15 mouse cellular contexts compared by ENCODE assay signal in the genomic region with DNA sequence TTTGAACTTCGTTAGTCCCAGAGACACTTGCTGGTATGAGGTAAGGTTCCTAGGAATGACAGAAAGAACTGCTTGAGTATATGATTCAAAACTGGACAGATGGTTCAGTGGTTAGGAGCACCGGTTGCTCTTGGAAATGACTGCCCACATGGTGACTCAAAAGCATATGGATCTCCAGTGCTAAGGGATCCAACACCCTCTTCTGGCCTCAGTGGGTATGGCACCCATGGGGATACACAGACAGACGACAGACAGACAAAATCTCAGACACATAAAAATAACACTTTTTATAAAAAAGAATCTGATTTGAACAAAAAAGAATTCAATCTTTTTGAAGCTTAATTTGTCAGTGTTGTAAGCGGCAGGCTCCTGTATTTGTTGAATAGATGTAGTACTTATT.
DNase-seq lines count a peak whose midpoint lies in the region; ATAC-seq and TF ChIP-seq lines count a peak whose summit lies in the region.
"Had no signal": no experiment of that assay in that cellular context is flagged by ENCODE, and none has a peak within 500 bp of the region (broad histone marks: within the 10 kb centered on the region; RNA-seq: fewer than 3 reads in every experiment).

No protein-coding gene starts in this region.

- intact Hi-C loops in heart, adult 2 months (cut with DNase I), result no loop called here

- H3K4me1 ChIP-seq in heart, adult 2 months (ENCODE audit: control insufficient read depth, insufficient read depth, low read length), result no peaks in the 10 kb centered on the region
- no peaks in the 10 kb centered on the region for H3K4me1 ChIP-seq in liver, embryonic 14.5 days (replicated peaks; ENCODE audit: control insufficient read depth in 2 of 2, insufficient read depth in 2 of 2, low read length in 1 of 2)
- H3K4me1 ChIP-seq in liver, embryonic 11.5 days (replicated peaks; ENCODE audit: control insufficient read depth, insufficient read depth, low read length), result no peaks in the 10 kb centered on the region
- H3K4me1 ChIP-seq in ES-E14 (ENCODE audit: control insufficient read depth in 2 of 2, insufficient read depth in 2 of 2, low read length in 2 of 2, poor library complexity in 1 of 2), result no peaks in the 10 kb centered on the region
- no peaks in the 10 kb centered on the region for H3K4me1 ChIP-seq in forebrain, embryonic 13.5 days
- H3K4me1 ChIP-seq: heart, embryonic 15.5 days; stomach, embryonic 15.5 days had no signal

- H3K9me3 ChIP-seq in liver, embryonic 14.5 days (ENCODE audit: control insufficient read depth, low read length), result no peaks in the 10 kb centered on the region
- H3K9me3 ChIP-seq in liver, embryonic 11.5 days (ENCODE audit: control insufficient read depth, low read length), result no peaks in the 10 kb centered on the region
- no peaks in the 10 kb centered on the region for H3K9me3 ChIP-seq in ES-E14 (ENCODE audit: control insufficient read depth, insufficient read depth, low read depth, low read length)
- H3K9me3 ChIP-seq in forebrain, embryonic 13.5 days (replicated peaks), result no peaks in the 10 kb centered on the region
- H3K9me3 ChIP-seq: heart, embryonic 15.5 days; hindbrain, embryonic 15.5 days; neural tube, embryonic 15.5 days; stomach, embryonic 15.5 days had no signal

- no peaks in the 10 kb centered on the region for H3K36me3 ChIP-seq in heart, adult 2 months (ENCODE audit: control insufficient read depth, insufficient read depth, low read length)
- H3K36me3 ChIP-seq in liver, embryonic 14.5 days (replicated peaks; ENCODE audit: control insufficient read depth, insufficient read depth, low read depth), result no peaks in the 10 kb centered on the region
- H3K36me3 ChIP-seq in liver, embryonic 11.5 days (ENCODE audit: control insufficient read depth, insufficient read depth, low read length), result no peaks in the 10 kb centered on the region
- no peaks in the 10 kb centered on the region for H3K36me3 ChIP-seq in ES-E14 (ENCODE audit: control insufficient read depth, insufficient read depth, low read length, poor library complexity, severe bottlenecking)
- H3K36me3 ChIP-seq in forebrain, embryonic 13.5 days (ENCODE audit: poor library complexity, severe bottlenecking), result no peaks in the 10 kb centered on the region
- H3K36me3 ChIP-seq: heart, embryonic 15.5 days; hindbrain, embryonic 15.5 days; neural tube, embryonic 15.5 days; stomach, embryonic 15.5 days had no signal

- H3K27me3 ChIP-seq in heart, adult 2 months (ENCODE audit: control insufficient read depth, insufficient read depth, low read length), result no peaks in the 10 kb centered on the region
- H3K27me3 ChIP-seq in liver, embryonic 14.5 days (ENCODE audit: control insufficient read depth, insufficient read depth, low read length), result no peaks in the 10 kb centered on the region
- H3K27me3 ChIP-seq in liver, embryonic 11.5 days (replicated peaks; ENCODE audit: control insufficient read depth, insufficient read depth, low read length), result no peaks in the 10 kb centered on the region
- no peaks in the 10 kb centered on the region for H3K27me3 ChIP-seq in forebrain, embryonic 13.5 days
- H3K27me3 ChIP-seq: CH12.LX; heart, embryonic 15.5 days; hindbrain, embryonic 15.5 days; neural tube, embryonic 15.5 days; stomach, embryonic 15.5 days had no signal

- peak; percentile 48 for TF ChIP-seq CTCF in heart, adult 2 months (IDR thresholded peaks at IDR 0.05)
- TF ChIP-seq CTCF in liver, embryonic 14.5 days (IDR thresholded peaks at IDR 0.05; ENCODE audit: low read depth), result peak; percentile 30; the same call in 1 of the 2 replicates

- H3K27ac ChIP-seq in heart, adult 2 months, result no peak overlapping the region
- H3K27ac ChIP-seq in liver, embryonic 14.5 days, result no peak overlapping the region
- no peak overlapping the region for H3K27ac ChIP-seq in liver, embryonic 11.5 days (ENCODE audit: low read depth, low read length)
- H3K27ac ChIP-seq in ES-E14 (ENCODE audit: insufficient read depth, low read depth, low read length, poor library complexity, severe bottlenecking), result no peak overlapping the region
- H3K27ac ChIP-seq in forebrain, embryonic 13.5 days, result no peak overlapping the region
- H3K27ac ChIP-seq: heart, embryonic 15.5 days; hindbrain, embryonic 15.5 days; neural tube, embryonic 15.5 days; stomach, embryonic 15.5 days had no signal

- no peak overlapping the region for H3K9ac ChIP-seq in heart, adult 2 months (ENCODE audit: low read depth, low read length)
- H3K9ac ChIP-seq in liver, embryonic 14.5 days (replicated peaks), result no peak overlapping the region
- H3K9ac ChIP-seq in liver, embryonic 11.5 days (ENCODE audit: low read depth, low read length), result no peak overlapping the region
- no peak overlapping the region for H3K9ac ChIP-seq in ES-E14 (ENCODE audit: insufficient read depth, low read depth, low read length, poor library complexity, severe bottlenecking)
- H3K9ac ChIP-seq in forebrain, embryonic 13.5 days, result no peak overlapping the region
- H3K9ac ChIP-seq: heart, embryonic 15.5 days; hindbrain, embryonic 15.5 days; neural tube, embryonic 15.5 days; stomach, embryonic 15.5 days had no signal

- no peak for ATAC-seq in liver, embryonic 14.5 days (ENCODE audit: insufficient read depth)
- ATAC-seq in liver, embryonic 11.5 days (replicated peaks; ENCODE audit: low FRiP score), result no peak
- no peak for ATAC-seq in forebrain, embryonic 13.5 days

- in situ Hi-C loops in ES-E14 (cut with MboI; ENCODE audit: low sequenced_read_pairs in 2 of 2, unreplicated experiment in 2 of 2), result no loop called here

- no peak overlapping the region for H3K4me2 ChIP-seq in liver, embryonic 14.5 days (ENCODE audit: low read depth)
- no peak overlapping the region for H3K4me2 ChIP-seq in liver, embryonic 11.5 days
- H3K4me2 ChIP-seq in forebrain, embryonic 13.5 days, result no peak overlapping the region
- H3K4me2 ChIP-seq: heart, embryonic 15.5 days; hindbrain, embryonic 15.5 days; neural tube, embryonic 15.5 days; stomach, embryonic 15.5 days had no signal

- 82% methylated on average over 4 of the region's 4 CpGs for WGBS in heart, adult 2 months
- 60% methylated on average over 4 of the region's 4 CpGs for WGBS in liver, embryonic 14.5 days (ENCODE audit: insufficient replicate concordance)
- 76% methylated on average over 4 of the region's 4 CpGs for WGBS in liver, embryonic 11.5 days
- WGBS in forebrain, embryonic 13.5 days, result 89% methylated on average over 4 of the region's 4 CpGs

- no peak for TF ChIP-seq POLR2A in heart, adult 2 months (IDR thresholded peaks at IDR 0.05; ENCODE audit: insufficient read depth, low read depth, low read length)

- no peak for TF ChIP-seq EP300 in heart, adult 2 months (IDR thresholded peaks at IDR 0.05; ENCODE audit: insufficient read depth, low read depth, low read length)
- no peak for TF ChIP-seq EP300 in liver, embryonic 14.5 days (IDR thresholded peaks at IDR 0.05; ENCODE audit: low read depth)

- H3K4me3 ChIP-seq in heart, adult 2 months, result no peak overlapping the region
- H3K4me3 ChIP-seq in liver, embryonic 14.5 days (ENCODE audit: insufficient read depth in 1 of 2, low read depth in 2 of 2, low read length in 2 of 2), result no peak overlapping the region
- no peak overlapping the region for H3K4me3 ChIP-seq in liver, embryonic 11.5 days (ENCODE audit: low read depth, low read length)
- H3K4me3 ChIP-seq in ES-E14 (ENCODE audit: insufficient read depth in 1 of 2, low read depth in 1 of 2, low read length in 2 of 2, poor library complexity in 1 of 2, severe bottlenecking in 1 of 2), result no peak overlapping the region
- H3K4me3 ChIP-seq in forebrain, embryonic 13.5 days, result no peak overlapping the region
- H3K4me3 ChIP-seq: heart, embryonic 15.5 days; hindbrain, embryonic 15.5 days; neural tube, embryonic 15.5 days; stomach, embryonic 15.5 days had no signal

- H3K79me2 ChIP-seq in heart, adult 2 months (replicated peaks; ENCODE audit: control insufficient read depth, insufficient read depth, low read length), result no peaks in the 10 kb centered on the region

- DNase-seq in heart, adult 2 months, result no peak
- no peak for DNase-seq in heart, adult 8-10 months (ENCODE audit: low spot score)
- DNase-seq in liver, embryonic 14.5 days (ENCODE audit: low read depth in 3 of 3, low spot score in 3 of 3), result no peak
- no peak for DNase-seq in liver, embryonic 11.5 days (ENCODE audit: low spot score)
- DNase-seq in ES-E14 (ENCODE audit: low read depth, low spot score), result peak; percentile 41
- peak; percentile 1 for DNase-seq in c-Kit-positive CD71-negative TER-119-negative erythroid progenitor cells, embryonic 14.5 days (ENCODE audit: low read depth)
- DNase-seq: gastrocnemius, postnatal 10 days; kidney, postnatal 25 days; right cerebral cortex, postnatal 25 days had no signal

TF ChIP-seq in ES-E14, 5 proteins besides CTCF, POLR2A, EP300 and RAD21:
- TF ChIP-seq ZC3H11A (IDR thresholded peaks at IDR 0.05; ENCODE audit: borderline replicate concordance, low read depth, low read length) (0 out of 2 replicates have a peak, but pooled peaks have one; percentile 37), MAFK (IDR thresholded peaks at IDR 0.05; ENCODE audit: insufficient read depth, low read depth, low read length) (no peak), HCFC1 (IDR thresholded peaks at IDR 0.05; ENCODE audit: borderline replicate concordance, insufficient read depth, low read length) (no peak), CHD2 (IDR thresholded peaks at IDR 0.05; ENCODE audit: low read depth, low read length) (no peak)
TF ChIP-seq in ES-E14: peak in this region for 1.

Comparison
In these comparisons a context has a peak if more than half of its experiments do, and no peak if none do; other contexts are left out.
1. DNase-seq: peak in ES-E14 (single experiment) and c-Kit-positive CD71-negative TER-119-negative erythroid progenitor cells, embryonic 14.5 days (single experiment); none in heart, adult 2 months (0 of 2), heart, adult 8-10 months (single experiment), liver, embryonic 14.5 days (0 of 3) and liver, embryonic 11.5 days (single experiment).